Mouse (Mus musculus) ovary, postnatal 14 days (tissue): ENCODE measurements around the gene Tada3.
A peak's percentile ranks its signal among the peaks of the same experiment; 100 is the strongest.

ENCODE experiments used
- DNase-seq: peaks from one replicate; pipeline ENCODE4 v3.0.0; 2022; ENCODE audit warnings: low spot score

Tada3 gene

DNA sequence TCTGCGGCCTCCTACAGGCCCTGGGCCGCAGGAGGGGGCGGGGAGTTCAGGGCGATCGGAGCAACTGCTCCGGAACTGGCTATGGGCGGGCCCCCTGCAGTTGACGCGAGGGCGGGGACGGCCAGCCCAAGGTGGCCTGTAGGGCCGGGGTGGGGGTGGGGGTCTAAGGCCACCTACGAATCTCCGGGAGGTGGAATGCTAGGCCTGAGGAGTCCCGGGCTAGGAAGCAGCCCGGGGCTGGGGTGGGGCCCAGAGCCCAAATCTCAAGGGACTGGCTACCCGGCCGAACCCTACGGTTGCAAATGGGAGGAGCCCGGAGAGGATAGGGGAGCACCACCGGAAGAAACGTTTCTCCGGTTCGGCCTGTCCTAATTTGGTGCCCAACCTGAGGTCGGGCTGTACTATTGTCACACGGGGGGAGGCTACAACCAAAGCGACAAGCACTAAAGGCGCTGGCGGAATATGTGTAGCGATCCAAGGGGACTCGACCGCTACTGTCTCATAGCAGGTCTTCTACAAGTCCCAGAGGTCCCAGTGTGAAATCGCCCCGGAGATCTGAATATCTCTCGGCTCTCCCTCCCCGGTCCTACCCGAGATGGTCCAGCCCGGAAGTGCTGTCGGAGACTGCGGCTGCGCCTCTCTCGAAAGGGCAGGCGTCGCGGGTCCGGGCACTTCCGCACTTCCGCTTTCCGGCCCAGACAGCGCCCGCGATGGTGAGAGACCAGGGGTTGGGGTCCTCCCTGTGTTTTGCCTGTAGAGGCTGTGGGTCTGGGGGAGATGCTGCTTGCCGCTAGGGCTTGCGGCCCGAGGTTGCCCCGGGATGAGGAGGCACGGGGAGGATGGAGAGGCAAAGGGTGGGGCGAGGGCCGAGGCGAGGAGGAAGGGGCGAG, at the start of gene Tada3, which contains the start of gene Arpc4:
TSS of gene Tada3 (minus strand) at position 388 of the 890 bp plus-strand sequence.
TSS of gene Arpc4 (plus strand) at position 620 of the 890 bp plus-strand sequence.
- peak; percentile 88 for DNase-seq

DNA sequence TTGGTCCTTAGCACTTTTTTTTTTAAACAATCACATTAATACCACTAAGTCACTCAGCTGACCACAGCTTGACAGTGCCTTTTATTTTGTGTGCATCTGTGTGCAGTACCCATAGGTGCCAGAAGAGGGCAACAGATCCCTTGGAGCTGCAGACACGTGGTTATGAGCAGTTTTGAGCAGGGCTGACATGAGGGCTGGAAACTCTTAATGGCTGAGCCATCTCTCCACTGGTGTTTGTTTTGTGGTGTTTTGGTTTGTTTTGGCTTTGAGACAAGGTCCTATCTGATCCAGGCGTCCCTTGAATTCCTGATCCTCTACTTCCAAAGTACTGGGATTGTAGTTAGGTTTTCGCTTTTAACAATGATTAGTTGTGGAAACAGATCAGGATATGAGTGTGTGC, 49.7 kb upstream of the Tada3 start:
- no peak for DNase-seq

GRCm38 (mm10) chr6:113426696-113427095, 49.0 kb upstream of the Tada3 start:
- no peak for DNase-seq

- DNase-seq: no peak
Observed at GRCm38 (mm10) chr6:113424187-113424586, 46.5 kb upstream of the Tada3 start.

- no peak for DNase-seq
Observed at GRCm38 (mm10) chr6:113423000-113423399, 45.3 kb upstream of the Tada3 start.

GRCm38 (mm10) chr6:113419199-113419587, 41.5 kb upstream of the Tada3 start, which contains the start of gene Rpusd3:
TSS of gene Rpusd3 (minus strand) at chr6:113419340.
- DNase-seq: peak; percentile 99

DNA sequence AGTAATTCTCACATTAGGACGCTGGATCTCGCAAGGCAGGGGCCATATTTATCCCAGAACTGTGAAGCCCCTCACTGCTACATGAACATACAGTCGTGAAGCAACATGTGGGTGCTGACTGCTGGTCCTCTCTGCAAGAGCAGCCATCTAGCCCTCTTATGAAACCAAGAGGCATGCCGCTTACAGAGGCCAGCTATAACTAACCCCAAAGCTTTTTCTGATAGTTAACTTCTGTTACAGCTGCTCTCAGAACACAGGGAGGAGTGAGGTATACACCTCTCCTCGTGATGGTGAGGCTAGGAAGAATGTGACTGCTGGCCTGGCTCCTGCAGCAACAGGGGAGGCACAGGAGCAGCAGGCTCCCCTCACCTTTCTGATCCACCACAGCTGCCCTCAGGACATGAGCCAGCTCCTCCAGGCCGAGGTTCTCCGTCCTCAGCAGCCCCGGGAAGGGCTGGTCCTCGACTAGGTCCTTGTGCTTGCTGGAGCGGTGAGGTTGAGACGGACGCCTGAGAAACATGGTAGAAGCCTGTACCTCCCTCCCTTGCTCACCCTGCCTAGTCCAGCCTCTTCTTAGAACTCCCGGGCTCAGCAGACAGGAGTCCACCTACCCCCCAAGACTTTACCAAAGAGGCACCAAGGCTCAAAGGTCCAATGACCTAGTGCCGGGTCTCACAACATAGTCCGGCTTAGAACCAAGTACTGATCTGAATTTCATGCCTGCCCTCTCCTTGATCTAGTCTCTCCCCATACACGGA, 40.9 kb upstream of the Tada3 start:
- DNase-seq: peak; percentile 20

DNA sequence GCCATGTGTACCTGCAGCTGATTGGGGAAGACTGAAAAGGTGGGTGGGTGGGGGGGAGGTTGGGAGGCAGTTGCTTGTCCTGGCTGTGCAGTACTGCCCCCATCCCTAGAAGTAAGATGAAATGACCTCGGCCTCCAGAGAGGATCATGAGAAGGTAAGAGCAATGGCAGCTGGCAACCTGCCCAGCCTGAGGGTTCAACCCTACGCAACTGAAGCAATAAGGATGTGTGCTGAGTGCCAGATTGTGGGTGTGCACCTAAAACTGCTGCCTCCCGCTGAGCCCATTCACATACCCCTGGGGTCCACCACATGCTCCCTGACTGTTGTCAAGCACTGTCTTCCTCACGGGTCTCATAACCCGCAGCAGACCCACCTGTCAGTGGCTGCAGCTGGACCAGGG, 38.7 kb upstream of the Tada3 start:
- no peak for DNase-seq

GRCm38 (mm10) chr6:113410001-113410400, 32.3 kb upstream of the Tada3 start:
- no peak for DNase-seq

DNA sequence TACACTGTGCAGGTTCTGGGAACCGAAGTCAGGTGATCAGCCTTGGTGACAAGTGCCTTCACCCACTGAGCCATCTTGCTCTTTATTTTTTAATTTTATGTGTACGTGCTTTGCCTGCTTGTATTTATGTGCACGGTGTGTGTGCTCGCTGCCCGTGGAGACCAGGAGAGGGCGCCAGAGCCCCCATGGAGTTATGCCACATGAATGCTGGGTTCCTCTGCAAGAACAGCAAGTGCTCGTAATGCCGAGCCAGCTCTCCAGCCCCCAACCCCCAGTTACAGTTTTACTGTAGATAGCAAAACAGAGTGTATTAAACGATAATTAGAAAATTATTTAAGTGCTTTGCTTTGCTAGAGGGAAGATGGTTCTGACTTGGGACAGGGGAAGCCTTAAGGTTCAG, 29.0 kb upstream of the Tada3 start:
- no peak for DNase-seq

GRCm38 (mm10) chr6:113405483-113405882, 27.8 kb upstream of the Tada3 start:
- DNase-seq: no peak

DNA sequence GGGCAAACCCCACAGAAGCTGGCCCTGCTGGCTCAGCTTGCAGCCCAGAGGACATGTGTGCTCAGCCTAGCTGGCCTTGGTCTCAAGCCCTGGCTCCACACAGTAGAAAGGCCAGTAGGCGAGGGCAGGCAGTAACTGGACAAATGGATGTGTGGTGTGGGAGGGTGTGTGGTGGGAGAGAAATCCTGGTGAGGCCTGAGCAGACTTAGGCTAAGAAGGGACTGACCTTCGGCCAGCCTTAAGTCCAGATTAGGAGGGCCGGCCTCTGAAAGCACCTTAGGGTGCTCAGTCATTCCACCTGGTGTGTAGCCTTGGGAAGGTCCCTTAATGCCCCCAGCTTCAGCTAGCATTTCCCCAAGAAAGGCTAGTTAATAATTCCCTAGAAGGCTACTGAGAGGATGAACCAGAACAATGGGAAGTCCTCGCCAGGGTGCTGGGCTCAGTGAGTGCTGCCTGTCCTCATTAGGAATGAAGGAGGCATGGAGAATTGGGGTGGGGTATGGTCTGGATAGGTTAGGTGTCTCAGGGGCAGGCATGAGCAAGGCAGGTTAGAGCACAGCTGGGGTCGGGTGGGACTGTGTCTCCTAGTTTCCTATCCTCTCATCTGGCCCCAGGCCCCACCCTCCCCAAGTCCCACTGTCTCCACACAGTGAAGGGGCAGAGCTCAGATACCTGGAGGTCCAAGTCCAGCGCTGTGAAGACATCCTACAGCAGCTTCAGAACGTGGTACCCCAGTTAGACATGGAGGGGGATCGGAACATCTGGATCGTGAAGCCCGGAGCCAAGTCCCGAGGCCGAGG, 27.2 kb upstream of the Tada3 start:
- DNase-seq: no peak

GRCm38 (mm10) chr6:113402094-113402493, 24.4 kb upstream of the Tada3 start:
- no peak for DNase-seq

DNA sequence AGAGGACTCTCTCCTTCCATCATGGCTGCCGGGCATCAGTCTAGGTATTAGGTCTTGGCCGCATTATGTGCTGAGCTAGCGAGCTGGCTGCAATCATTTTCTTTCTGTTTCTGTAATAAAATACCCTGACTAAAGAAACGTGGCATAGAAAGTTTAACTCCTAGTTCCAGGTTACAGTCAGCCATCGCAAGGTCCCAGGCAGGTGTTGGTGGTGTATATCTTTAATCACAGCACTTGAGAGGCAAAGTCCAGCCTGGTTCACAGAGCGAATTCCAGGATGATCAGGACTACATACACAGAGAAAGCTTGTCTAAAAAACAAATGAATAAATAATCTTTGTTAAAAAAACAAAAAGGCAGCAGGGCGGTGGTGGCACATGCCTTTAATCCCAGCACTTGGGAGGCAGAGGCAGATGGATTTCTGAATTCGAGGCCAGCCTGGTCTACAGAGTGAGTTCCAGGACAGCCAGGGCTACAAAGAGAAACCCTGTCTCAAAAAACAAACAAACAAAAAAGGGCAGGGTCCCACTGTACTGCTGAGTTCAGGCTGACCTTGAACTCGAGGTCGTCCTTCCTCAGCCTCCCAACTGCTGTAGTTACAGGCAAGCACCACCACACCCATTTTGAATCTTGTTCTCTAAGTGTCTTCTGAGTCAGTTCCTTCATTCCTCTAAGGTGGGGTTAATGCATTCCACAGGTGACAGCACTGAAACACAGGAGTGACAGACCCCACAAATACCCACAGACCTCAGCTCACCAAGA, 18.8 kb upstream of the Tada3 start:
- no peak for DNase-seq

- DNase-seq: no peak
Observed at GRCm38 (mm10) chr6:113395501-113395900, 17.8 kb upstream of the Tada3 start.

DNA sequence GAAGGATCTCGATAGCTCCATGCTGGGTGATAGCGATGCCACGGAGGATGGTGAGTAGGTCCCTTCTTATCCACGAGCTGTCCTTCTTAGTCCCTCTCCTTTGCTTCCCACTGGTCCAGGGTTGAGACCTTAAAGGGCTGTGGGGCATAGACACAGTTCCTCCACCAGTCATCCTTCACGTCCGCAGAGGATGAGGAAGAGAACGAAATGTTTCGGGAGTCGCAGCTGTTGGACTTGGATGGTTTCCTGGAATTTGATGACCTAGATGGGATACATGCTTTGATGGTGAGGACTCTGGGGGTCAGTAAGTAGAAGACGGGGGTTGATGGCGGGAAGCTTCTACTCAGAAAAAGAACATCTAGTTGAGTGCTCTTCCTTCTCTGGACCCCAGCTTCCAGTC, 17.1 kb upstream of the Tada3 start:
- DNase-seq: no peak

- DNase-seq: no peak
Observed at GRCm38 (mm10) chr6:113393951-113394350, 16.3 kb upstream of the Tada3 start.

- peak; percentile 28 for DNase-seq
Observed at GRCm38 (mm10) chr6:113392387-113393071, 14.8 kb upstream of the Tada3 start.

DNA sequence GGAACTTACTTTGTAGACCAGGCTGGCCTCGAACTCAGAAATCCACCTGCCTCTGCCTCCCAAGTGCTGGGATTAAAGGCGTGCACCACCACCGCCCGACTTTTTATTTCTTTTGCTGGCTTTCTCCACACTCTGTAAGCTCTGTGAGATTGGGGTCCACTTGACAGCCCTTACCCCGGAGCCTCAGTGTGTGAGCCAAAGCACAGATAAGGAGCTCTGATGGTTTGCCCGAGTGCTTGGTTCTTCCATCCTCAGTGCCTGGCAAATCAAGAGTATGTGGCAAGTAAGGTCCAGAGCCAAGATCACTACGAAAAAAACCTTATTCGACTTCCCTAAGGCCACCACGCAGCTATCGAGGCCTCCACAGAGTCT, 14.3 kb upstream of the Tada3 start:
- DNase-seq: no peak

DNA sequence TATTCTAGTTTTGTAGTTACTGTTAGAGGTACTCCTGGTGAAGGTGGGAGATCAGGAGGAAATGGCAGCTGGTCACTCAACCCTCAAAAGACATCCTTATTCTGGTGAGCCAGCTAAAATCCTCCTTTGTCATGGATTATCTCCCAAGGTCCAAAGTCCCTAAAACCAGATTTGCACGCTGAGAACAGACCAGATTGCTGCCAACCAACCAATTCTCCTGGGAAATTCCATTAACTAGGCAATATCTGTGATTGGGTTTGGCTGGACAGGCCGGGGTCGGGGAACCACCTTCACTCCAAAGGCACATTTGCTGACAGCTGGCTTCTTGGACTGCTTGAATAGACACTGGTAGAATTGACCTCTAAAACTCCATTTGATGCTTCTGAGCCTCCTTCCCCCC, 13.0 kb upstream of the Tada3 start:
- DNase-seq: no peak

GRCm38 (mm10) chr6:113388960-113389359, 11.3 kb upstream of the Tada3 start, which contains the start of gene Ttll3:
TSS of gene Ttll3 (plus strand) at chr6:113389260.
- no peak for DNase-seq
